Mouse (Mus musculus) thymus, adult 2 months (tissue): ENCODE results near the gene Sfmbt2.

Source experiments
- CTCF ChIP-seq: fragments of 200-500 bp; IDR thresholded peaks from 2 replicates; pipeline ENCODE4 v1.5.1; 2012; ENCODE audit warnings: mild to moderate bottlenecking, control low read depth, low read length, moderate library complexity, borderline replicate concordance; ENCODE audit not compliant: control insufficient read depth, poor library complexity, insufficient read depth; ENCODE audit errors: extremely low read depth
- POLR2A ChIP-seq: fragments of 200-500 bp; IDR thresholded peaks from 2 replicates; pipeline ENCODE4 v1.6.1; 2012; ENCODE audit warnings: mild to moderate bottlenecking, low read length, control low read depth, moderate library complexity; ENCODE audit not compliant: control insufficient read depth, poor library complexity, insufficient read depth; ENCODE audit errors: extremely low read depth

DNA sequence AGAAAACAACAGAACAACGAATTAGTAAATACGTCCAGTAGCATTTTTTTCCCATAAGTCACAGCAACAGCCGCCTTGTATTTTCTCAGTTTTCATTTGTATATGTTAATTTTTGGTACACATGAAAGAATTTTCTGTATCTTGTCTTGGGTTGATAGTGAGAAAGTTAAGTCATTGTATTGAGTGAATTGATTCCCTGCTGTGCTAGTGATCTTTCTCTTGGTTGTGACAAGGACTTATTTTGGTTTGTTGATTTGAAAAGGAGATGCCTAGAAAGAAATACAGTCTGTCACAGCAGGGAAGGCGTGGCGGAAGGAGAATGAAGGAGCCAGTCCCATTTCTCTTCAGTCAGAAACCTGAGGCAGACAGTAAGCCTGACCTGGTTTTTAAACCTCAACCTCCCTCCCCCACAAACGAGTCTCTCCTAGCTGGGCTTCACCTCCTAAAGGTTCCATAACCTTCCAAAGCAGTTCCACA is 50.7 kb downstream of the Sfmbt2 start:
- TF ChIP-seq CTCF (no peak), POLR2A (no peak)
